Mouse (Mus musculus): Measurements from ENCODE around the gene Oprd1. TPM values are rescaled to one million over a fixed set of nuclear protein-coding genes. Genes with fewer than 3 reads are reported as not detected.

The Oprd1 gene
- polyA plus RNA-seq, 1 experiment: not detected

DNA sequence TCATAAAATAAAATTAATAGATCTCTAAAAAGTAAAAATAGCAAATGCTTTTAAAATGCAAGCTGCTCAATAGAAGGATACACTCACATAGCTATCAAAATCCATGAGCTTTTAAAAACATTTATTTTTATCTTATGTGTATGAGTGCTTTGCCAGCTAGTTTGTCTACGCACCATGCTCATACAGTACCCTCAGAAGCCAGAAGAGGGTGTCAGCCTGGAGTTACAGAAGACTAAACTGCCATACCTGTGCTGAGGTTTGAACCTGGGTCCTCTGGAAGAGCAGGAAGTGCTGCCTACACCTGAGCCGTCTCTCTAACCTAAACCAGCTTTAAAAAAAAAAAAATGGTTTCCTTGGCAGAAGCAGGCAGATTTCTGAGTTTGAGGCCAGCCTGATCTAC, 5.6 kb downstream of the Oprd1 start:
- no peak for TF ChIP-seq FLI1 (IDR thresholded peaks at IDR 0.05; ENCODE audit: low read length)
- TF ChIP-seq GATA1 (IDR thresholded peaks at IDR 0.05; ENCODE audit: borderline replicate concordance, low read length): no peak
- Histone ChIP-seq H3K36me3 (replicated peaks; ENCODE audit: low read length) (no peaks in the 10 kb centered on the region), H3K4me3 (replicated peaks) (no peak overlapping the region), H3K9me3 (peaks cover 6% of the 10 kb centered on the region), H3K4me1 (peaks cover under 1% of the 10 kb centered on the region; the same call in 1 of the 2 replicates), H3K27me3 (replicated peaks) (peaks cover 60% of the 10 kb centered on the region)

GRCm38 (mm10) chr4:132137013-132137412, 7.3 kb downstream of the Oprd1 start:
- Histone ChIP-seq H3K9me3 (peaks cover 6% of the 10 kb centered on the region), H3K27me3 (replicated peaks) (peaks cover 59% of the 10 kb centered on the region), H3K36me3 (replicated peaks; ENCODE audit: low read length) (no peaks in the 10 kb centered on the region), H3K4me3 (replicated peaks) (no peak overlapping the region), H3K4me1 (no peaks in the 10 kb centered on the region)
- TF ChIP-seq FLI1 (IDR thresholded peaks at IDR 0.05; ENCODE audit: low read length) (no peak), GATA1 (IDR thresholded peaks at IDR 0.05; ENCODE audit: borderline replicate concordance, low read length) (no peak)

DNA sequence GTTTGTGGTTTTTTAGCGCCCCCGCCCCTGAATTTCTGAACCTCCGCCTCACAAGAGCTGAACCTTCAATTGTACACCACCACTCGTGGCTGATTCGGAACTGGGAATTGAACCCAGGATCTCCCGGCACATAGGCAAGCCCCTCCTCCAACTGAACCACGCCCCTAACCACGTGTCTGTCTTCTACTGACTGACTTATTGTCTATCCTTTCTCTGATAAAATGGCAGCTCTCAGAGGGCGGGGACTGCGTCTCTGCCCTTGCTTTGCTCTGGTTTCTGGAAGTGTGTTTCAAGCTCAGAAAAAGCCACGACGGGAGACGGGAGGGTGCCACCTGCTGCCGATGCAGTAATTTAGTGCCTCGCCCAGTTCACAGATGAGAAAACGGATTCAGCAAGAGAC, 10.4 kb downstream of the Oprd1 start:
- Histone ChIP-seq H3K4me3 (replicated peaks) (no peak overlapping the region), H3K36me3 (replicated peaks; ENCODE audit: low read length) (no peaks in the 10 kb centered on the region), H3K9me3 (peaks cover 6% of the 10 kb centered on the region), H3K4me1 (peaks cover 14% of the 10 kb centered on the region), H3K27me3 (replicated peaks) (peaks cover 58% of the 10 kb centered on the region)
- TF ChIP-seq FLI1 (IDR thresholded peaks at IDR 0.05; ENCODE audit: low read length): no peak
- TF ChIP-seq GATA1 (IDR thresholded peaks at IDR 0.05; ENCODE audit: borderline replicate concordance, low read length): no peak

DNA sequence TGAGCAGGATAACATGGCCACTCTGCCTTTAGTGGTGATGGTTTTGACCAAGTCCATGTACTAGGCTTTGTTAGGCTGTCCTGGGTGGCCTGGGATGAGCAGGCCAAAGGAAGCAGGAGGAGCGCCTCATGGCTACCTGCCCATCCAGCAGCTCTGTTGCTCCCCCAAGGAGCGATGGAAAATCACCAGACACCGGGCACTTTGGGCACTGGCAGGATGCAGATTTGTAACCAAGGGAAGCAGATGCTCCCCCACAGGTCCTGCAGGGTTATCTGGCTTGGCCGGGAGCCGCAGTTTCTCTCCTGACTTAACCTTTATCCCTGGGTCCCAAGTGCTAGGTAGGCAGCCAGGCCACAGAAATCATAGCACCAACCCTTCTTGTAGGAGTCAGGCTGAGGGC, 10.9 kb downstream of the Oprd1 start:
- Histone ChIP-seq H3K27me3 (replicated peaks) (peaks cover 62% of the 10 kb centered on the region), H3K4me1 (peaks cover 14% of the 10 kb centered on the region), H3K4me3 (replicated peaks) (no peak overlapping the region), H3K36me3 (replicated peaks; ENCODE audit: low read length) (no peaks in the 10 kb centered on the region), H3K9me3 (peaks cover 6% of the 10 kb centered on the region)
- TF ChIP-seq FLI1 (IDR thresholded peaks at IDR 0.05; ENCODE audit: low read length) (no peak), GATA1 (IDR thresholded peaks at IDR 0.05; ENCODE audit: borderline replicate concordance, low read length) (no peak)

DNA sequence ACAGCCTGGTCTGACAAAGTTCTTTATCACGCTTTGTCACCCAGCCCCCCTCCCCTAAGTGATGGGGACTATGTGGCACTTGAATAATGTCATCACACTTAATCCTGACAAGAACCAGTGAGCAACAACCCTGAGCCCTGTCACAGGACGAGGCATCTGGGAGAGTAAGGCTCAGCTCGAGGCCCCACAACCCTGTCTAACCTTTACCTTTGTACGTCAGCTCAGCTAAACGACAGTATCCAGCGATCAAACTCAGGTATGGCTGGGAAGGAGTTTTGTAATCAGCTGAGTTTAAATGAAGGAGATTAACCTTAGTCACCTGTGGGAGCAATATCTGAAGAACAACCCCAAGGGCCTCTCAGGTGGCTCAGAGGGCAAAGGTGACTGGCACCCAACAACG, 12.0 kb downstream of the Oprd1 start:
- no peaks in the 10 kb centered on the region for H3K36me3 ChIP-seq (replicated peaks; ENCODE audit: low read length)
- peaks cover 62% of the 10 kb centered on the region for H3K27me3 ChIP-seq (replicated peaks)
- no peaks in the 10 kb centered on the region for H3K9me3 ChIP-seq
- H3K4me3 ChIP-seq (replicated peaks): no peak overlapping the region
- H3K4me1 ChIP-seq: peaks cover 14% of the 10 kb centered on the region
- TF ChIP-seq FLI1 (IDR thresholded peaks at IDR 0.05; ENCODE audit: low read length) (no peak), GATA1 (IDR thresholded peaks at IDR 0.05; ENCODE audit: borderline replicate concordance, low read length) (no peak)

- H3K36me3 ChIP-seq (replicated peaks; ENCODE audit: low read length): no peaks in the 10 kb centered on the region
- TF ChIP-seq FLI1 (IDR thresholded peaks at IDR 0.05; ENCODE audit: low read length) (no peak), GATA1 (IDR thresholded peaks at IDR 0.05; ENCODE audit: borderline replicate concordance, low read length) (no peak)
- H3K27me3 ChIP-seq (replicated peaks): peaks cover 62% of the 10 kb centered on the region
- H3K4me3 ChIP-seq (replicated peaks): no peak overlapping the region
- no peaks in the 10 kb centered on the region for H3K9me3 ChIP-seq
- H3K4me1 ChIP-seq: peaks cover 14% of the 10 kb centered on the region
Observed at GRCm38 (mm10) chr4:132131790-132132189, 12.5 kb downstream of the Oprd1 start.

DNA sequence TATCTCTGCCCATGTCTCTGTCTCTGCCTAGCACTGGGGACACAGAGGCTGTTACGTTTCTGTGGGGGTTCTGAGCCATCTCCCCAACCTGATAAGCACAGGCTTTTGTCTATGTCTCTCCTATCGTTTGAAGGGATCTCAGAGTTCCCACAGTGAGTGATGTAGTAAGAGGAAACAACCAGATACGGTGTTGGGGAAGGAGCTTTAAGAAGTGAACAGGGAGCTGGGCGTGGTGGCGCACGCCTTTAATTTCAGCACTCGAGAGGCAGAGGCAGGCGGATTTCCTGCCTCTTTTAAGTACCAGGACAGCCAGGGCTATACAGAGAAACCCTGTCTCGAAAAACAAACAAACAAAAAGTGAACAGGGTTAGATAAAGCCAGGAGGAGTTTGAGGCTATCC, 13.2 kb downstream of the Oprd1 start:
- peaks cover 68% of the 10 kb centered on the region for H3K27me3 ChIP-seq (replicated peaks)
- peaks cover 14% of the 10 kb centered on the region for H3K4me1 ChIP-seq
- no peaks in the 10 kb centered on the region for H3K9me3 ChIP-seq
- no peaks in the 10 kb centered on the region for H3K36me3 ChIP-seq (replicated peaks; ENCODE audit: low read length)
- no peak overlapping the region for H3K4me3 ChIP-seq (replicated peaks)
- TF ChIP-seq GATA1 (IDR thresholded peaks at IDR 0.05; ENCODE audit: borderline replicate concordance, low read length): no peak
- no peak for TF ChIP-seq FLI1 (IDR thresholded peaks at IDR 0.05; ENCODE audit: low read length)

GRCm38 (mm10) chr4:132130645-132131044, 13.6 kb downstream of the Oprd1 start:
- Histone ChIP-seq H3K27me3 (replicated peaks) (peaks cover 72% of the 10 kb centered on the region), H3K4me1 (peaks cover 14% of the 10 kb centered on the region), H3K9me3 (no peaks in the 10 kb centered on the region), H3K36me3 (replicated peaks; ENCODE audit: low read length) (no peaks in the 10 kb centered on the region), H3K4me3 (replicated peaks) (no peak overlapping the region)
- no peak for TF ChIP-seq FLI1 (IDR thresholded peaks at IDR 0.05; ENCODE audit: low read length)
- no peak for TF ChIP-seq GATA1 (IDR thresholded peaks at IDR 0.05; ENCODE audit: borderline replicate concordance, low read length)

DNA sequence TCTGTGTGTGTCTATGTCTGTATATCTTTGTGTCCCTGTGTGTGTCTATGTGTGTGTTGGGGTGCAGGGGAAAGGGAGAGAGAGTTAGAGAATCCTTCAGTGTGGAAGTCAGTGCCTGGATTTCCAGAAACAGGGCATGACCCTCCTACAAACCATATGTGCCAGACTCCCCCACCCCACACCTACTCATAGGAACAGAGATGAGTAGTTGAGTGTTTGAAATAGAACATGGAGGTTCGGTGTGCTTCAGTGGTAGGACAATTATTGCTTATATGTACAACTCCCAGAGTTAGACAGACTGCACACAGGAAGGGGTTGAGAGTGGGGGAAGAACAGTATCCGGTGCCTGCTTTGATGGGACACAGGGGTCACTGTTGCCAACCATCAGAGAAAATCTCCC, 14.2 kb downstream of the Oprd1 start:
- TF ChIP-seq GATA1 (IDR thresholded peaks at IDR 0.05; ENCODE audit: borderline replicate concordance, low read length): no peak
- TF ChIP-seq FLI1 (IDR thresholded peaks at IDR 0.05; ENCODE audit: low read length): no peak
- Histone ChIP-seq H3K36me3 (replicated peaks; ENCODE audit: low read length) (no peaks in the 10 kb centered on the region), H3K4me1 (peaks cover 14% of the 10 kb centered on the region), H3K4me3 (replicated peaks) (no peak overlapping the region), H3K9me3 (no peaks in the 10 kb centered on the region), H3K27me3 (replicated peaks) (peaks cover 72% of the 10 kb centered on the region)

GRCm38 (mm10) chr4:132128997-132129636, 15.2 kb downstream of the Oprd1 start:
- peaks cover 68% of the 10 kb centered on the region for H3K27me3 ChIP-seq (replicated peaks)
- no peaks in the 10 kb centered on the region for H3K9me3 ChIP-seq
- no peak for TF ChIP-seq FLI1 (IDR thresholded peaks at IDR 0.05; ENCODE audit: low read length)
- TF ChIP-seq GATA1 (IDR thresholded peaks at IDR 0.05; ENCODE audit: borderline replicate concordance, low read length): no peak
- H3K4me3 ChIP-seq (replicated peaks): no peak overlapping the region
- peaks cover 14% of the 10 kb centered on the region for H3K4me1 ChIP-seq
- H3K36me3 ChIP-seq (replicated peaks; ENCODE audit: low read length): no peaks in the 10 kb centered on the region

All from megakaryocyte, embryonic 14.5 days (primary cell).